Mouse (Mus musculus): Measurements from ENCODE around the gene Mtmr12.

DNA sequence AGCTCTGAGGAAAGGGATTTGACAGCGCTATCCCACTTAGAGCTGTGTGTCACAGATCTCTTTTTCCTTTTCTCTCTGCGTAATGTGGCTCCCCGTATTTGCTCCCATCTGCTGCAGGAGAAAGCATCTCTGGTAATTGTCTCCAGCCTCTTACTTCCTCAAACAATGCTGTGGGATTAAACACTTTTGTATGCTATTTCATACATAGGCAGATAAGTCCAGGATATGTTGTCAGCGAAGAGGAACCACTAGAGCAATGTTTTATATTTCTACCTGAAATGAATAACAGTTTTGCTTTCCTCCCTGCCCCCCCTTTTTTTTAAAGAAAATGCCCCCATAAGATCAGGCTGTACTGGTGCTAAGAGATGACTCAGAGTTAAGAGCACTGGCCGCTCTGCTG is 103.7 kb downstream of the Mtmr12 start:
- TF ChIP-seq POLR2A (IDR thresholded peaks at IDR 0.05; ENCODE audit: borderline replicate concordance, extremely low read depth, low read depth, low read length) (no peak), CTCF (IDR thresholded peaks at IDR 0.05; ENCODE audit: insufficient read depth, low read length) (no peak)

All from lung, adult 2 months (tissue).